Mouse (Mus musculus) MEL (cell line): ENCODE measurements around the gene Cep41. TPM values are rescaled to one million over a fixed set of nuclear protein-coding genes. Genes with fewer than 3 reads are reported as not detected.

ENCODE experiments used
- DNase-seq: peaks from one replicate; pipeline ENCODE4 v3.0.0; 2011; ENCODE audit warnings: low read depth, low spot score
- H3K27ac ChIP-seq: 2 replicates; pipeline ENCODE4 v1.5.1; 2012; ENCODE audit warnings: low read depth, mild to moderate bottlenecking, control low read depth, low read length, moderate library complexity; ENCODE audit not compliant: control insufficient read depth
- H3K27me3 ChIP-seq, 2 experiments: fragments of 150-350 bp in 1 of 2; sonication (generic) in 1 of 2; 2 replicates each; pipeline ENCODE4 v1.6.1; 2012; ENCODE audit warnings: low read length in 2 of 2, mild to moderate bottlenecking in 2 of 2, improper control_type of control experiment in 1 of 2, moderate library complexity in 1 of 2; ENCODE audit not compliant: insufficient read depth in 2 of 2, control insufficient read depth in 1 of 2
- H3K36me3 ChIP-seq, 2 experiments: 2 replicates each; pipeline ENCODE4 v1.6.1; 2012 to 2014; ENCODE audit warnings: low read length in 2 of 2, improper control_type of control experiment in 1 of 2, inconsistent platforms in 1 of 2, mild to moderate bottlenecking in 1 of 2; ENCODE audit not compliant: insufficient read depth in 2 of 2, control insufficient read depth in 1 of 2
- H3K4me1 ChIP-seq, 2 experiments: fragments of 150-350 bp in 1 of 2; sonication (generic) in 1 of 2; 2 replicates each; pipeline ENCODE4 v1.6.1; 2012; ENCODE audit warnings: low read length in 2 of 2, improper control_type of control experiment in 1 of 2, mild to moderate bottlenecking in 1 of 2; ENCODE audit not compliant: insufficient read depth in 2 of 2, control insufficient read depth in 1 of 2
- H3K4me3 ChIP-seq, 2 experiments: fragments of 150-350 bp in 1 of 2; sonication (generic) in 1 of 2; 2 replicates each; pipeline ENCODE4 v1.5.1; 2012; ENCODE audit warnings: low read depth in 2 of 2, low read length in 2 of 2, mild to moderate bottlenecking in 2 of 2, moderate library complexity in 2 of 2, control low read depth in 1 of 2, improper control_type of control experiment in 1 of 2; ENCODE audit not compliant: control insufficient read depth in 1 of 2, insufficient read depth in 1 of 2
- H3K79me2 ChIP-seq: 2 replicates; pipeline ENCODE4 v1.6.1; 2012; ENCODE audit warnings: mild to moderate bottlenecking, low read length, moderate library complexity; ENCODE audit not compliant: control insufficient read depth, poor library complexity, insufficient read depth
- H3K9ac ChIP-seq: 2 replicates; pipeline ENCODE4 v1.6.1; 2012; ENCODE audit warnings: low read depth, mild to moderate bottlenecking, control low read depth, low read length, moderate library complexity; ENCODE audit not compliant: control insufficient read depth, poor library complexity, severe bottlenecking
- H3K9me3 ChIP-seq: fragments of 150-350 bp; sonication (generic); replicated peaks from 2 replicates; pipeline ENCODE4 v1.6.1; 2012; ENCODE audit warnings: mild to moderate bottlenecking, low read length, improper control_type of control experiment, moderate library complexity; ENCODE audit not compliant: insufficient read depth
- BHLHE40 ChIP-seq: IDR thresholded peaks from 2 replicates; pipeline ENCODE4 v1.6.1; 2012; ENCODE audit warnings: low read depth, mild to moderate bottlenecking, inconsistent platforms, low read length, improper control_type of control experiment, borderline replicate concordance
- E2F4 ChIP-seq: IDR thresholded peaks from 2 replicates; pipeline ENCODE4 v1.6.1; 2011; ENCODE audit warnings: low read depth, low read length, improper control_type of control experiment, borderline replicate concordance
- ELF1 ChIP-seq: IDR thresholded peaks from 2 replicates; pipeline ENCODE4 v1.6.1; 2014; ENCODE audit warnings: low read depth, mild to moderate bottlenecking, inconsistent platforms, low read length, improper control_type of control experiment, moderate library complexity
- EP300 ChIP-seq, 2 experiments: IDR thresholded peaks; 2 replicates each; pipeline ENCODE4 v1.6.1; 2011; ENCODE audit warnings: improper control_type of control experiment in 2 of 2, low read length in 2 of 2, low read depth in 1 of 2, mild to moderate bottlenecking in 1 of 2
- GATA1 ChIP-seq: IDR thresholded peaks from 2 replicates; pipeline ENCODE4 v1.6.1; 2011; ENCODE audit warnings: low read depth, low read length, improper control_type of control experiment
- HCFC1 ChIP-seq: IDR thresholded peaks from 2 replicates; pipeline ENCODE4 v1.6.1; 2012; ENCODE audit warnings: low read depth, mild to moderate bottlenecking, inconsistent platforms, low read length, improper control_type of control experiment, moderate library complexity
- MAX ChIP-seq: IDR thresholded peaks from 2 replicates; pipeline ENCODE4 v1.6.1; 2011; ENCODE audit warnings: low read length, improper control_type of control experiment
- MAZ ChIP-seq: IDR thresholded peaks from 2 replicates; pipeline ENCODE4 v1.6.1; 2012; ENCODE audit warnings: low read depth, mild to moderate bottlenecking, inconsistent platforms, low read length, improper control_type of control experiment
- MXI1 ChIP-seq: IDR thresholded peaks from 2 replicates; pipeline ENCODE4 v1.6.1; 2011; ENCODE audit warnings: mild to moderate bottlenecking, low read depth, low read length, improper control_type of control experiment
- NELFE ChIP-seq: IDR thresholded peaks from 2 replicates; pipeline ENCODE4 v1.6.1; 2011; ENCODE audit warnings: low read depth, low read length, improper control_type of control experiment
- POLR2AphosphoS2 ChIP-seq: IDR thresholded peaks from 2 replicates; pipeline ENCODE4 v1.6.1; 2011; ENCODE audit warnings: low read length, improper control_type of control experiment
- RCOR1 ChIP-seq: IDR thresholded peaks from 2 replicates; pipeline ENCODE4 v1.6.1; 2012; ENCODE audit warnings: low read depth, mild to moderate bottlenecking, inconsistent platforms, low read length, improper control_type of control experiment
- SIN3A ChIP-seq: IDR thresholded peaks from 2 replicates; pipeline ENCODE4 v1.6.1; 2012; ENCODE audit warnings: low read length, improper control_type of control experiment, inconsistent platforms
- TCF12 ChIP-seq: IDR thresholded peaks from 2 replicates; pipeline ENCODE4 v1.6.1; 2014; ENCODE audit warnings: low read depth, mild to moderate bottlenecking, inconsistent platforms, low read length, improper control_type of control experiment, moderate library complexity
- UBTF ChIP-seq: IDR thresholded peaks from 2 replicates; pipeline ENCODE4 v1.6.1; 2012; ENCODE audit warnings: low read depth, mild to moderate bottlenecking, inconsistent platforms, low read length, improper control_type of control experiment, moderate library complexity, borderline replicate concordance; ENCODE audit not compliant: insufficient read depth
- USF1 ChIP-seq: IDR thresholded peaks from 2 replicates; pipeline ENCODE4 v1.6.1; 2014; ENCODE audit warnings: low read depth, mild to moderate bottlenecking, inconsistent platforms, low read length, improper control_type of control experiment, moderate library complexity
- ZC3H11A ChIP-seq: IDR thresholded peaks from 2 replicates; pipeline ENCODE4 v1.6.1; 2012; ENCODE audit warnings: low read depth, mild to moderate bottlenecking, inconsistent platforms, low read length, improper control_type of control experiment
- ZKSCAN1 ChIP-seq: IDR thresholded peaks from 2 replicates; pipeline ENCODE4 v1.6.1; 2012; ENCODE audit warnings: low read depth, mild to moderate bottlenecking, inconsistent platforms, low read length, improper control_type of control experiment, moderate library complexity
- ZNF384 ChIP-seq: IDR thresholded peaks from 2 replicates; pipeline ENCODE4 v1.6.1; 2012; ENCODE audit warnings: low read depth, mild to moderate bottlenecking, inconsistent platforms, low read length, improper control_type of control experiment
- polyA plus RNA-seq, 2 experiments: library from polyadenylated mRNA; stranded (reverse) in 1 of 2; unstranded in 1 of 2; fragments of >175 nt in 1 of 2; fragments of >200 nt in 1 of 2; gene quantifications; 2 replicates each; pipeline versions ENCODE4 v1.2.1 to v1.2.4; 2012; ENCODE audit warnings: low replicate concordance in 2 of 2, low read depth in 1 of 2; ENCODE audit not compliant: insufficient read length in 2 of 2, insufficient read depth in 1 of 2, missing spikeins in 1 of 2
- total RNA-seq: library from RNA; depleted of rRNA; stranded (reverse); fragments of 300-350 nt; gene quantifications from 2 replicates; pipeline ENCODE4 v1.2.3, GENCODE M21; 2012

Cep41 gene
- total and polyA plus RNA-seq, 3 experiments = 9.8 to 12.0 TPM; not detected in 1

DNA sequence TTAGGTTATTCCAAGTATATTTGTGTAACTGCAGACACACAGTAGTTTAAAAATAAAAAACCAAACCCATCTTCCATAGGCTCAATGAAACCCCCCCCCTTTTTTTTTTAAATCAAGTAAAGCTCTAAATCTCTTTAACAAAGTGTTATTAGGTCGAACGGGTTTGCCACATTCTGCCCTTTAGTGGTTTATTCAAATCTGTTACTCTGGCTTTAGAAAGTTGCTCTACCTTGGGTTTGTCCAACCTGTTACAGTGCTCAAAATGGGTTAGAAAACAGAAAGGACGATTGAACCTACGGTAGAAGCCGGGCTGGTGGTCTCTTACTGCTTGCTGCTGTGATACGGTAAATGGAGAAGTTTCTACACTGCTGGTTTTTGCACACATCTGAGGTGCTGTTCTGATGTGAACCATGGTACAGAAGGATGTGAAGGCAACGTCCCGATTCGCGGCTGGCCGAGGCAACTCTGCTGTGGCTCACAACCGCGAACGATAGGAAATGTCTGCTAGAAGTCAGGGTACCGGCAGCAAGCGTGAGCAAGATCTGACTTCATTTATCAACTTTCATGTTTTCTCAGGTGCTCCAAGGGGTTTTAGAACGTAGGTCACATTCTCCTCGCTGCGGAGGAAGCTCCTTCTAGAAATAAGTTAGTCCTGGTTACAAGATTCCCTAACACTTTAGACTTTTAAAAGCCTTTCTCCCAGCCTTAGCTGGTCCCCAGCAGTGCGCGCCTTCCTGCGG is 41.6 kb upstream of the Cep41 start:
- H3K27me3 ChIP-seq = no peaks in the 10 kb centered on the region; a peak in 1 of 4 replicates
- H3K9me3 ChIP-seq = no peaks in the 10 kb centered on the region
- no peak overlapping the region for H3K4me3 ChIP-seq
- H3K27ac ChIP-seq = no peak overlapping the region
- TF ChIP-seq MAZ (no peak), TCF12 (no peak), MAX (no peak), MXI1 (no peak), GATA1 (no peak), SIN3A (no peak), ZKSCAN1 (no peak), POLR2AphosphoS2 (no peak), NELFE (no peak), ZNF384 (no peak), BHLHE40 (no peak), UBTF (no peak), RCOR1 (no peak), USF1 (no peak), E2F4 (no peak), HCFC1 (no peak), ELF1 (no peak), EP300 (IDR thresholded peaks at IDR 0.05; ENCODE audit: low read depth in 1 of 2, low read length in 2 of 2) (no peak)
- TF ChIP-seq, all 39 proteins: peak for 0
- DNase-seq = no peak
- Histone ChIP-seq H3K9ac (no peak overlapping the region), H3K36me3 (peaks cover 0 to 2% of the 10 kb centered on the region in 2 experiments; a peak in 1 of 4 replicates), H3K4me1 (no peaks in the 10 kb centered on the region; a peak in 1 of 4 replicates), H3K79me2 (no peaks in the 10 kb centered on the region)

- no peaks in the 10 kb centered on the region for H3K79me2 ChIP-seq
- H3K4me1 ChIP-seq = no peaks in the 10 kb centered on the region; a peak in 1 of 4 replicates
- no peaks in the 10 kb centered on the region for H3K9me3 ChIP-seq
- H3K27me3 ChIP-seq = no peaks in the 10 kb centered on the region; a peak in 1 of 4 replicates
- no peak overlapping the region for H3K4me3 ChIP-seq
- DNase-seq = no peak
- TF ChIP-seq ZC3H11A = no peak
- TF ChIP-seq SIN3A = no peak
- peaks cover 0 to 2% of the 10 kb centered on the region in 2 experiments; a peak in 1 of 4 replicates for H3K36me3 ChIP-seq
- no peak overlapping the region for H3K27ac ChIP-seq
- no peak overlapping the region for H3K9ac ChIP-seq
Measured at GRCm38 (mm10) chr6:30734465-30734864, 40.9 kb upstream of the Cep41 start.
